Mouse (Mus musculus) bone marrow macrophage, adult 2 months (primary cell): ENCODE data around the gene Prss34. TPM values are rescaled to one million over a fixed set of nuclear protein-coding genes. Genes with fewer than 3 reads are reported as not detected.

Experiments used
- H3K27ac ChIP-seq: 2 replicates; pipeline ENCODE4 v1.5.1; 2012; ENCODE audit warnings: low read depth, low read length; ENCODE audit not compliant: insufficient read depth
- H3K4me1 ChIP-seq: 2 replicates; pipeline ENCODE4 v1.6.1; 2012; ENCODE audit warnings: low read length; ENCODE audit not compliant: control insufficient read depth, insufficient read depth
- H3K4me3 ChIP-seq: 2 replicates; pipeline ENCODE4 v1.5.1; 2012; ENCODE audit warnings: mild to moderate bottlenecking, low read length, moderate library complexity; ENCODE audit not compliant: insufficient read depth
- CTCF ChIP-seq: IDR thresholded peaks from 2 replicates; pipeline ENCODE4 v1.5.1; 2012; ENCODE audit warnings: low read depth, mild to moderate bottlenecking, low read length, moderate library complexity
- POLR2A ChIP-seq: IDR thresholded peaks from 2 replicates; pipeline ENCODE4 v1.6.1; 2012; ENCODE audit warnings: mild to moderate bottlenecking, low read depth, low read length, borderline replicate concordance
- polyA plus RNA-seq: library from polyadenylated mRNA; stranded (reverse); fragments of >200 nt; gene quantifications from 2 replicates; pipeline ENCODE4 v1.2.4, GENCODE M21; 2012; ENCODE audit not compliant: missing spikeins, insufficient read depth, insufficient read length

Prss34 gene
- polyA plus RNA-seq, 1 experiment: 1.2 TPM

DNA sequence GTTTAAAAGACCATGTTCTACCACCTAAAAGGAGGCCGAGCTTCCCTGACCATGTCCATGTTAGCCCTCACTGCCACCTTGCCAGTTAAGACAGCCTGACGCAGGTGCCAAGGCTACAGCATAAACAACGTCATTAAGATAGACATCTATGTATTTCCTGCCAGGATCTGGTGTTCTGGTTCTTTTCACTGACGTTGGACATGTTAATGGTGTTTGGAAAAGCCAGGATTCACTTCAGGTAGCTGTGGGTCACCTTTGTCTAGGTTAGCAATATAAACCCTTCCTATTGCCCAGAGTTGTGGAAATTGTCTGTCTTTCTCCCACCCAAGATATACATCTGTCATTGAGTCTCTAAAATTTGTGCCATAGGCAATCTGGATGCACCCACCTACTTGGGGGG, 10.2 kb downstream of the Prss34 start, which contains the start of gene Prss28:
Prss28 (plus strand) TSS at position 301 of the 400 bp plus-strand sequence.
- Histone ChIP-seq H3K27ac (no peak within 1 kb of the TSS), H3K4me3 (no peak within 1 kb of the TSS), H3K4me1 (no peaks in the 10 kb centered on the region)
- TF ChIP-seq POLR2A: no peak
- no peak for TF ChIP-seq CTCF

DNA sequence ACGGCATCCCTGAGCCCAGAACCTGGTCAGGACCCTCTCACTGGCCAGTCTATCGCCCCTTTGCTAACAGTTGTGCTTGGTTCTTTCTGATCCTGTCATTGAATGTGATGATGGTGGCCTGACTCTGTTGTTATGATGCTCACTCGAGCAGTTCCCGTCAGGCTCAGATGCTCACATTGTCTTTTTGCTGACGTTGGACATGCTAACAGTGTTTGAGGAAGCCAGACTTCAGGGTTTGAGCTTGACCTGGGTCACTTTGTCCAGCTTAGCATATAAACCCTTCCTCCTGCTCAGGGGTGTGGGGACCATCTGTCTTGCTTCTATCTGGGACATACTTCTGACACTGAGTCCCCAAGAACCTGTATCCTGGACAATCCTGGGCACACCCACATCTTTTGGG, 20.2 kb downstream of the Prss34 start, which contains the start of gene Prss29:
Prss29 (plus strand) TSS at position 301 of the 400 bp plus-strand sequence.
- H3K4me3 ChIP-seq: no peak within 1 kb of the TSS
- H3K27ac ChIP-seq: no peak within 1 kb of the TSS
- H3K4me1 ChIP-seq: no peaks in the 10 kb centered on the region
- TF ChIP-seq POLR2A: no peak
- no peak for TF ChIP-seq CTCF

DNA sequence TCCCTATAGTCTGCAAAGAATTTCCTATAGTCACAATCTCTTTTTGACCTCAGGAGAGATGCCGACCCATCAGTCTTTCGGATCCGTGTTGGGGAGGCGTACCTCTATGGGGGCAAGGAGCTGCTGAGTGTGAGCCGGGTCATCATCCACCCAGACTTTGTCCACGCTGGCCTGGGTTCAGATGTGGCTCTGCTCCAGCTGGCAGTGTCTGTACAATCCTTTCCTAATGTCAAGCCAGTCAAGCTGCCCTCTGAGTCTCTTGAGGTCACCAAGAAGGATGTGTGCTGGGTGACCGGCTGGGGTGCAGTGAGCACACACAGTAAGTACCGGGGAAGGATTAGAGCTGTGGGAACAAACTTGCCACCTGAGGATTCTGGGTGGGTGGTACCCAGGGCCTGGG, 22.6 kb downstream of the Prss34 start:
- no peak for TF ChIP-seq POLR2A
- no peak for TF ChIP-seq CTCF
- H3K4me3 ChIP-seq: no peak overlapping the region

DNA sequence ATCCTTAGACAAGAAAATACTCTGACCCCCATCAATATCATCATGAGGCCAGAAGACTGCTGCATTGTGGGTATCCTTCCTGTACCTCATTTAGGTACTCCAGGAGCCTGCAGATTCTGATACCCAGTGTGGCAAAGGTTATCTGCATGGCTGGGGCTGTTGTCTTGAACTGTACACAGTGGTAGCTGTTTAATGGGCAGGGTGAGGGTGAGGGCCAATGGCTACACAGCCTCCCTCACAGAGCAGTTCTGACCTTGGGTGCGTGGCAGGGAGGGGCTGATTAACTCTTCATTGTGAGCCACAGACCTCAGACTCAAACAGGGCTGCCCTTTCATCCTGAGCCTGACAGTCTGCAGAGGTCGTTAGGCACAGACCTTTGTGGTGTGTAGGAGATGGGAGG, 24.7 kb downstream of the Prss34 start:
- Histone ChIP-seq H3K4me1 (no peaks in the 10 kb centered on the region), H3K4me3 (no peak overlapping the region), H3K27ac (no peak overlapping the region)
- no peak for TF ChIP-seq POLR2A
- no peak for TF ChIP-seq CTCF

More for the DNA sequence above, 22.6 kb downstream of the Prss34 start:
- H3K4me1 ChIP-seq: no peaks in the 10 kb centered on the region
- no peak overlapping the region for H3K27ac ChIP-seq

DNA sequence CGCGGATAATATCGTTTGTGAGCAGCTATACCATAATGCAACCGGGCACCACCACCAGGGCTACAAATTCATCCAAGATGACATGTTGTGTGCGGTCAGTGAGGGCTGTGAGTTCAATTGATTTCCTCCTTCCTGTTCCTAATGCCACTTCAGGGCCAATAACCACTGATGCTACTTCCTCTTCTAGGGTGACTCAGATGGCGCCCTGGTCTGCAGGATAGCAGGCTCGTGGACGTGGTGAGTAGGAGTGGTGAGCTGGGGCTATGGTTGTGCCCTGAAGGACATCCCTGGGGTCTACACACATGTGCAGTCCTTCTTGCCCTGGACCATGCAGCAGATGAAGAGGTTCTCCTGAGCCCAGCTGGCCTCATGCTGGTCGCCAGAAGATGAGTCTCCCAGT, 34.1 kb downstream of the Prss34 start:
- no peak overlapping the region for H3K27ac ChIP-seq
- no peak for TF ChIP-seq CTCF
- no peak for TF ChIP-seq POLR2A
- no peak overlapping the region for H3K4me3 ChIP-seq
- H3K4me1 ChIP-seq: peaks cover 19% of the 10 kb centered on the region

DNA sequence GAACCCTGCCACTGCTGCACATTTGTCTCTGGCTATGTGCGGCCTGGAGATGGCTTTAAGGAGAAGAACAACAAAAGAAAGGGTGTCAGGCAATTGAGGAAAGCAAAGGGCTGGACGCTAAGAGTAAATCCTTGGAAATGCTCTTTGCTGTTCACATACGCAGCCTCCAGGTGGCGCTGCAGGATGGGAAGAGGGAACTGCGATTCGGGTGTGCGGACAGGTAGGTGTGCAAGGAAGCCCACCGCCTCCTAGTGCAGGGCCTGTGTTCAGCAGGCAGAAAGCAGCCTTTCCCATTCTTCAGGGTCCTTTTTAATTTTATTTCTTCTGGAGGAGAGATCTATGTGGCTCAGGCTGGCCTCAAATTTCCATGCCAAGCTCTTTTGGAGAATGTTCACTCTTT, 35.7 kb downstream of the Prss34 start:
- Histone ChIP-seq H3K4me1 (peaks cover 19% of the 10 kb centered on the region), H3K27ac (no peak overlapping the region), H3K4me3 (no peak overlapping the region)
- TF ChIP-seq POLR2A (no peak), CTCF (peak; percentile 95)

DNA sequence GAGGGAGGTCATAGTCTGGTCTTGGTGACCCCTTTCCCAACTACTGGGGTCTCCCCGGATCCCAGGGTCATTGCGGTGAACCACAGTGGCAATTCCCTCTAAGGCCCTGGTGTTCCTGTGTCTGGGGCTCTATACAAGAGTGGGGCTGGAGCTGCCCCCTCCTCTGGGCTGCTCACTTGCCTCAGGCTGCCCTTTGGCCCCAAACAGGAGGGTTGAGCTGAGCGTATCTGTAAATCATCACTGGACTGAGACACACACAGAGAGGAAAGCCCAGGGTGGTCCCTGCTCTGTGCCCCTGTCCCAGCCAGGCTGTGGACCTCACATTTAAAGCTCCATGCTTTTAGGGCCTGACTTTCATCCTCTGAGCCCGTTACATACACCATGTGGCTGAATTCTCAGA, 40.0 kb downstream of the Prss34 start:
- no peak overlapping the region for H3K4me3 ChIP-seq
- TF ChIP-seq CTCF: no peak
- H3K27ac ChIP-seq: no peak overlapping the region
- H3K4me1 ChIP-seq: peaks cover 6% of the 10 kb centered on the region

DNA sequence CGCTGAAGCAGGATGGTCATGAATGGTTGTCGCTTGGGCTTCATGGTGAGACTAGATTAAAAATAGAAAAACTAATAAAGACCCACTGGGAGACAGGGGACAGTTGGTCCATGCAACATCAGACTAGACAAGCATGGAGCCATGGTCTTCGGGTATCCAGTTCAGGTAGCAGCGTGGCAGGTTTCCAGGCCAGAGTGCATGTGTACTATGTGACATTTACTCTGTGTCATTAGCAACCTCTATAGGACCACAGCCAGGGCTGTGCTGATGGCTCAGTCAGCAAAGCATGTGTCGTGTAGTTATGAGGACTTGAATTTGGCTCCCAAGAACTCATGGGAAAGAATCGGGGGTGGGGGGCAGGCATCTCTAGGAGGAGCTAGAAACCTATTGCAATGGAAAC, 41.8 kb downstream of the Prss34 start:
- no peak for TF ChIP-seq CTCF
- no peak for TF ChIP-seq POLR2A
- Histone ChIP-seq H3K27ac (no peak overlapping the region), H3K4me1 (no peaks in the 10 kb centered on the region), H3K4me3 (no peak overlapping the region)

DNA sequence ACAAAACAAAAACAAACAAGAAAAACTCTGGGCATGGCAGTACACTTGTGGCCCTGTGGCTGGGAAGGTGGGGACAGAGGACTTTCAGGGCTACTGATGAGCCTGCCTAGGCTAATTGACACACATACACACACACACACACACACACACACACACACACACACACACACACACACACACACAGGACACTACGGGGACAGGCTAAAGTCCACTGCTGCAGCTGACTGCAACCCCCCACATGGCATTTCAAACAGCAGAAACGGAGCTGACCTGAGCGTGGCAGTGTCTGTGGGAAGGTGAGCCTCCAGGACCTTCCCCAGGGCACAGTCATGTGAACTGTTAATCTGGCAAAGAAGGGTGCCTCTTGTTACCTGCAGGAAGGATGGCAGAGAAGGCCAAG, 43.3 kb downstream of the Prss34 start:
- Histone ChIP-seq H3K4me1 (no peaks in the 10 kb centered on the region), H3K27ac (no peak overlapping the region), H3K4me3 (no peak overlapping the region)
- TF ChIP-seq POLR2A: no peak

DNA sequence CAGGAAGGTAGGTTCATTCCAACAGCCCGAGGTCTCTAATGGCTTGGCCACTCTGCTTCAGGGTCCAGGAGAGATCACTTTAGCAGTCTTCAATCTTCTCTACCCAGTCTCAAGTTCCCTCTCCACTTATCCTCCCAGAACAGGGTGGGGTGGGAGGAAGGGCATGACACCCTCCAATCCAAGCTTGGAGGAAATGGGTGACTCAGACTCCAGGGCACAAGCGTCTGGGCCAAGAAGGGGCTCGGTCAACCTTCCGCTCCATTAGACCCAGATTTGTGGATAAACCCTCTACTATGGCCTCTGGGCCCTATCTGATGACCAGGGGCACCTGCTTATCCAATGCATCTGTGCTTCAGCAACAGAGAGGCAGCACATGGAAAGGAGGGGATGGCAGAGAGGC, 47.3 kb downstream of the Prss34 start, which contains the start of gene Tpsab1:
Tpsab1 (minus strand) TSS at position 101 of the 400 bp plus-strand sequence.
- H3K4me1 ChIP-seq: no peaks in the 10 kb centered on the region
- no peak within 1 kb of the TSS for H3K4me3 ChIP-seq
- H3K27ac ChIP-seq: no peak within 1 kb of the TSS
- no peak for TF ChIP-seq POLR2A
- TF ChIP-seq CTCF: no peak

Other genes starting within 250 kb of the Prss34 start
- gene Tmem204, start 214.8 kb upstream of the Prss34 start, polyA plus RNA-seq: 0.80 TPM in 1 of 2 replicates, not detected in the other
- gene Telo2, start 182.4 kb upstream of the Prss34 start, polyA plus RNA-seq: 8.3 and 9.5 TPM in 2 replicates
- not detected in 2 replicates for gene Ptx4, start 177.6 kb upstream of the Prss34 start, polyA plus RNA-seq
- 86.1 and 89.4 TPM in 2 replicates for gene Clcn7, start 165.0 kb upstream of the Prss34 start, polyA plus RNA-seq
- gene Ccdc154, start 135.9 kb upstream of the Prss34 start, polyA plus RNA-seq: 0.33 TPM in 1 of 2 replicates, not detected in the other
- gene Gm38655, start 122.9 kb upstream of the Prss34 start, polyA plus RNA-seq: not detected in 2 replicates
- gene BC003965, start 113.8 kb upstream of the Prss34 start, polyA plus RNA-seq: 9.0 and 10.8 TPM in 2 replicates
- 10.2 and 12.6 TPM in 2 replicates for gene Unkl, start 110.0 kb upstream of the Prss34 start, polyA plus RNA-seq
- gene Gnptg, start 58.3 kb upstream of the Prss34 start, polyA plus RNA-seq: 40.5 and 40.8 TPM in 2 replicates
- 19.6 and 19.7 TPM in 2 replicates for gene Tsr3, start 58.2 kb upstream of the Prss34 start, polyA plus RNA-seq
- gene Baiap3, start 42.0 kb upstream of the Prss34 start, polyA plus RNA-seq: not detected in 2 replicates
- gene Ube2i, start 23.8 kb upstream of the Prss34 start, polyA plus RNA-seq: 221 and 242 TPM in 2 replicates
- not detected in 2 replicates for gene Prss28, start 10.3 kb downstream of the Prss34 start, polyA plus RNA-seq
- not detected in 2 replicates for gene Prss29, start 20.3 kb downstream of the Prss34 start, polyA plus RNA-seq
- gene Tpsab1, start 47.2 kb downstream of the Prss34 start, polyA plus RNA-seq: not detected in 2 replicates
- not detected in 2 replicates for gene Tpsb2, start 67.9 kb downstream of the Prss34 start, polyA plus RNA-seq
- not detected in 2 replicates for gene Tpsg1, start 70.9 kb downstream of the Prss34 start, polyA plus RNA-seq
- not detected in 2 replicates for gene Cacna1h, start 135.4 kb downstream of the Prss34 start, polyA plus RNA-seq
- gene Tekt4, start 156.2 kb downstream of the Prss34 start, polyA plus RNA-seq: not detected in 2 replicates
- gene Sstr5, start 198.9 kb downstream of the Prss34 start, polyA plus RNA-seq: not detected in 2 replicates